Mouse (Mus musculus) midbrain, postnatal 0 days (tissue): ENCODE results near the gene Sptlc3. TPM values are rescaled to one million over a fixed set of nuclear protein-coding genes. Genes with fewer than 3 reads are reported as not detected.

ENCODE experiments used
- ATAC-seq: fragments of 200-750 bp; cut with Nextera tagmentation; 2 replicates; pipeline ENCODE4 v1.8.0; 2017; ENCODE audit warnings: moderate number of reproducible peaks, mild to moderate bottlenecking, moderate TSS enrichment, moderate library complexity; ENCODE audit not compliant: low FRiP score
- DNase-seq: peaks from one replicate; pipeline ENCODE4 v3.0.0-alpha.2; 2015; ENCODE audit warnings: low spot score
- H3K27ac ChIP-seq: fragments of 300-500 bp; sonication (generic); 2 replicates; pipeline ENCODE4 v1.5.1; 2014; ENCODE audit warnings: low read depth, mild to moderate bottlenecking, low read length, mixed read lengths
- H3K27me3 ChIP-seq: fragments of 300-500 bp; sonication (generic); 2 replicates; pipeline ENCODE4 v1.6.1; 2014; ENCODE audit warnings: low read length, control low read depth, mixed read lengths; ENCODE audit not compliant: insufficient read depth
- H3K36me3 ChIP-seq: fragments of 300-500 bp; sonication (generic); 2 replicates; pipeline ENCODE4 v1.6.1; 2014; ENCODE audit warnings: low read length, control low read depth, mixed read lengths; ENCODE audit not compliant: insufficient read depth
- H3K4me1 ChIP-seq: fragments of 300-500 bp; sonication (generic); 2 replicates; pipeline ENCODE4 v1.6.1; 2014; ENCODE audit warnings: mild to moderate bottlenecking, control low read depth, antibody characterized with exemption, low read length, mixed read lengths; ENCODE audit not compliant: insufficient read depth
- H3K4me2 ChIP-seq: fragments of 300-500 bp; sonication (generic); 2 replicates; pipeline ENCODE4 v1.6.1; 2014; ENCODE audit warnings: low read depth, mild to moderate bottlenecking, low read length, mixed read lengths; ENCODE audit not compliant: poor library complexity, severe bottlenecking
- H3K4me3 ChIP-seq: fragments of 300-500 bp; sonication (generic); 2 replicates; pipeline ENCODE4 v1.5.1; 2014; ENCODE audit warnings: low read depth, mild to moderate bottlenecking, low read length, moderate library complexity
- H3K9ac ChIP-seq: fragments of 300-500 bp; sonication (generic); replicated peaks from 2 replicates; pipeline ENCODE4 v1.6.1; 2014; ENCODE audit warnings: mild to moderate bottlenecking, low read length, moderate library complexity, mixed read lengths; ENCODE audit not compliant: poor library complexity, severe bottlenecking
- H3K9me3 ChIP-seq: fragments of 300-500 bp; sonication (generic); 2 replicates; pipeline ENCODE4 v1.6.1; 2016; ENCODE audit warnings: low read length, control low read depth
- CTCF ChIP-seq: IDR thresholded peaks from 2 replicates; pipeline ENCODE4 v1.5.1; 2016; ENCODE audit warnings: antibody characterized with exemption, mild to moderate bottlenecking
- WGBS: fragments of 180-500 bp; shearing (Covaris S2); extraction: QIAGEN DNeasy Blood & Tissue Kit; methylation state at CpG from one replicate; pipeline ENCODE4 v1.1.7; 2014; 5-methylcytosine and 5-hydroxymethylcytosine counted together
- polyA plus RNA-seq: library from polyadenylated mRNA; unstranded; fragments of >200 nt; fragmentation: Nextera tagmentation; extraction: Ambion mirVana; gene quantifications from 2 replicates; pipeline ENCODE4 v1.2.1, GENCODE M21; 2015
- total RNA-seq: library from RNA; depleted of rRNA; stranded (reverse); fragments of >200 nt; gene quantifications from 2 replicates; pipeline ENCODE4 v1.2.3, GENCODE M21; 2014

Gene Sptlc3
- total and polyA plus RNA-seq, 2 experiments from 2014 or later = 0.22 to 0.59 TPM

DNA sequence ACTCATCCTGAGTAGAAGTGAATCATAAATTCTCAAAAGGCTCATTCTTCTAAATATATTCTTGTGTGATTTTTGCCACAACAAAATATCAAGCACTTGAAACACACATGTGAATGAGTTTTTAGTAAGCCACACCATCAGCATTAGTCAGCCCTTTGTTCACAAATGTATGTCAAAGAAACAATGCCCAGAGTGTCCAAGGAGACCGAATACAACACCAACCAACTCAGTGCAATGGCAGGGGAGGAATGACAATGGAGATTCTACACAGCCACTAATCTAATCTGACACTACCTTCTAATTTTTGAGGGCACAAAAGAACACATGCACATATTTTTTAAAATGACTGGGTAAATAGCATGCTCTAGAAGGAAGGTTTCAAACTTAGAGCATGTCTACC, 132.8 kb downstream of the Sptlc3 start:
- TF ChIP-seq CTCF = no peak
- ATAC-seq (no peak), DNase-seq (no peak)
- no peak overlapping the region for H3K4me3 ChIP-seq
- no peaks in the 10 kb centered on the region for H3K9me3 ChIP-seq
- H3K36me3 ChIP-seq = no peaks in the 10 kb centered on the region
- H3K27ac ChIP-seq = no peak overlapping the region
- H3K4me1 ChIP-seq = no peaks in the 10 kb centered on the region
- 46% methylated on average over 1 of the region's 1 CpGs for WGBS
- H3K27me3 ChIP-seq = no peaks in the 10 kb centered on the region
- no peak overlapping the region for H3K4me2 ChIP-seq
- no peak overlapping the region for H3K9ac ChIP-seq

DNA sequence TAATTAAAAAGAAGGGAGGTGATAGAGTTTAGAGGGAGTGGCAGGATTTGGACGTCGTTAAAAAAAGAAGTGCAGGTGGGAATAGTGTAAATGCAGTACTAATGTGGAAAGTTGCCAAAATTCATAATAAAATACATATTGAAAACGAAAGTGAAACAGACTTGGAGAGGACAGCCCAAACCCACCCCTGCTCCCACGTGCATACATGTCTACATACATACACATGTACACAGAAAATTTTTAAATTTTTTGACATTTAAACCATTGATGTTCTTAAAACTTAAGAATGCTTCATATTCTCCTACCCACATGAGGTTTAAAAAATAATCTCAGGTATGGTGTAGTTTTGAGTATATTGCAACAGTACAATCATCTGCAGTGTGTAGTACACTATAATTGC, 135.0 kb downstream of the Sptlc3 start:
- ATAC-seq = no peak
- no peak overlapping the region for H3K4me3 ChIP-seq
- no peaks in the 10 kb centered on the region for H3K4me1 ChIP-seq
- no peaks in the 10 kb centered on the region for H3K9me3 ChIP-seq
- H3K27ac ChIP-seq = no peak overlapping the region
- TF ChIP-seq CTCF = no peak
- no peak for DNase-seq
- no peak overlapping the region for H3K9ac ChIP-seq
- no peaks in the 10 kb centered on the region for H3K27me3 ChIP-seq
- H3K4me2 ChIP-seq = no peak overlapping the region
- WGBS = 75% methylated on average over 4 of the region's 4 CpGs
- H3K36me3 ChIP-seq = no peaks in the 10 kb centered on the region

DNA sequence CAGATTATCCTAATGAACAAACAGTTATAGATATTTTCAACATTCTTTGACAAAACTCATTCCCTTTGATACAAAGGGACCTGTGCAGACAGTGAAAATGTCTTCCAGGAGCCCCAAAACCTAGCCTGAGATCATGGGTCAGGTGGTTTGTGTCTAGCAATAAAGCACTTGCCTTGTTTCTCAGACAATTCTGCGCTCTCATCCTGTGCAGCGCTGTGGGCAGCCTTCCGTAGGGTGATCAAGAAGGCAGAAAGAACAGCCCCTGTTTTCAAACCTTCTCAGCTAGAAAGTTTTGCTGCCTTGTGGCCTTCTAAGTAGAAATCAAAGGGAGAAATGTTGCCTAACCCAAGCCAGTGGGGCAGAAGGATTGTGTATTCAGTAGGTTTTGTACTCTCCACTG, 135.9 kb downstream of the Sptlc3 start:
- H3K4me1 ChIP-seq = no peaks in the 10 kb centered on the region
- no peaks in the 10 kb centered on the region for H3K27me3 ChIP-seq
- TF ChIP-seq CTCF = no peak
- no peaks in the 10 kb centered on the region for H3K36me3 ChIP-seq
- no peak for DNase-seq
- H3K9me3 ChIP-seq = no peaks in the 10 kb centered on the region
- H3K9ac ChIP-seq = no peak overlapping the region
- H3K4me2 ChIP-seq = no peak overlapping the region
- no peak overlapping the region for H3K4me3 ChIP-seq
- ATAC-seq = no peak
- H3K27ac ChIP-seq = no peak overlapping the region
- WGBS = 71% methylated on average over 3 of the region's 3 CpGs

DNA sequence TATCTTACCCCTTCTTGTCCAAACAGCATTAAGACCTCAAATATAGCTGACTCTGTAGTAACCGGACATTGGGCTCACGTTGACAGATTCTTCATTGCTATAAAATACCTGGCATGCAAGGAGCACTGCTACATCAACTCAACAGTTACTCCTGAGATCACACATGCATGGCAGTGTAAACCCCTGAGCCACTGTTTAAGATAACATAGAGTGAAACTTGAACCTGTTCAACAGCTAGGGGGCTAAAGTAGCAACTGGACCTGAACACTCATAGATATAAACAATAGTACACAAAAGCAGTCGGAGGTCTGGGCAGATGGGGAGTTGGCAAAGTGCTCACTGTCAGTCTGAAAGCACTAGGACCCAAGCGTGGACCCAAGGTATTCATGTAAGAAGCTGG, 140.8 kb downstream of the Sptlc3 start:
- no peak for DNase-seq
- Histone ChIP-seq H3K36me3 (no peaks in the 10 kb centered on the region), H3K27me3 (no peaks in the 10 kb centered on the region), H3K9me3 (no peaks in the 10 kb centered on the region), H3K4me1 (no peaks in the 10 kb centered on the region), H3K9ac (no peak overlapping the region), H3K4me2 (no peak overlapping the region), H3K4me3 (no peak overlapping the region), H3K27ac (no peak overlapping the region)
- no peak for TF ChIP-seq CTCF
- ATAC-seq = no peak
- 76% methylated on average over 4 of the region's 4 CpGs for WGBS

DNA sequence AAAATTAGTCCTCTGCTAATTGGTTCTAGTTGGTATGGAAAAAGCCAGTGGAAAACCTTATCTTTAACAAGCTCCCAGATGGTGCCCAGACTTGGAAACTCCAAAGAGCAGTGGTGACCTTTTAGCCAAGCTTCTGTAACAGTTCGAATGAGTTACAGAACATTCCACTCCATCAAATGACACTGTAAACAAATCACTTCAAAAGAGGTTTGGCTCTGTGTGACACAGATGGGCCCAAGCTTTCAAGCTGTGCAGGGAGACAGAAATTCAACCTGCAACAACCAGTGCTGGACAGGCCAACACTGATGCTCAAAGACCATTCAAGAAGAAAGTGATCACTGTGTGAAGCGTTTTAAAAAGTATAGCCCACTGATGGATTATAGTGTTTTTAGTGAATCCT, 144.1 kb downstream of the Sptlc3 start:
- ATAC-seq (no peak), DNase-seq (no peak)
- Histone ChIP-seq H3K4me2 (no peak overlapping the region), H3K27me3 (no peaks in the 10 kb centered on the region), H3K36me3 (no peaks in the 10 kb centered on the region), H3K27ac (no peak overlapping the region), H3K9ac (no peak overlapping the region), H3K4me3 (no peak overlapping the region), H3K4me1 (no peaks in the 10 kb centered on the region), H3K9me3 (no peaks in the 10 kb centered on the region)
- TF ChIP-seq CTCF = no peak
- WGBS = 72% methylated on average over 2 of the region's 2 CpGs

DNA sequence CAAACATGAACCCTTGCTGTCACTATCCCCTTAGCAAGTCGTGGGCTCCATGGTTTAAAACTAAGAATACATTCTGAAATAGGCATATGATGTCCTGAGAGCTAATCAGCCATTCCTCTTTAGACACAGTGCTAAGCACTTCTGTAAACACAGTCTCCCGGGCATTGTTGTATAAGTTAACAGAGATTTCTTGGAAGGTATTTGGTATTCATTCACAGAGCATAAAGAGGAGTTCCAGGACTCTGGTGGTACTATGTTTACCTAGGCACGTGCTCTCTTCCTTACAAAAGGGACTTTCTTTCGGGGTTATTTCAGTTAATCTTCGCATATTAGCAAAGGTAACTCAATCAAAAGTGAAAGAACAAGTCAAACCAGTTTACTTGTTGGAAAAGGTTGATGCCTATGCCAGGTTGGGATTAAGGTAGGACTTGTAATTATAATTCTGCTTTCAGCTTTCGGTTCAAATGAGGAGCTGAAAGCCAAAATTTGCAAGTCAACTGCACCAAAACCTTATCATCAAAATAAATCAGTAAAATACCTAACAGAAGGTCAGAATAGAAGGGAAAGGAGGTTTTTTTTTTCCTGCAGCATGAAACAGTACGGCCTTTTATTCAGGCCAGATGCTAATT, 148.2 kb downstream of the Sptlc3 start:
- Histone ChIP-seq H3K27ac (no peak overlapping the region), H3K9ac (no peak overlapping the region), H3K27me3 (no peaks in the 10 kb centered on the region), H3K4me3 (no peak overlapping the region), H3K36me3 (no peaks in the 10 kb centered on the region), H3K4me1 (no peaks in the 10 kb centered on the region), H3K9me3 (no peaks in the 10 kb centered on the region), H3K4me2 (no peak overlapping the region)
- DNase-seq = no peak
- 39% methylated on average over 7 of the region's 7 CpGs for WGBS
- ATAC-seq = no peak
- no peak for TF ChIP-seq CTCF
